Mouse (Mus musculus): ENCODE measurements around the gene Gatad2b.

GRCm38 (mm10) chr3:90400993-90401392 lies 108.0 kb downstream of the Gatad2b start:
- no peak for TF ChIP-seq POLR2A (IDR thresholded peaks at IDR 0.05; ENCODE audit: borderline replicate concordance, extremely low read depth, low read depth, low read length)
- no peak for TF ChIP-seq CTCF (IDR thresholded peaks at IDR 0.05; ENCODE audit: insufficient read depth, low read length)
